In the genomic region with DNA sequence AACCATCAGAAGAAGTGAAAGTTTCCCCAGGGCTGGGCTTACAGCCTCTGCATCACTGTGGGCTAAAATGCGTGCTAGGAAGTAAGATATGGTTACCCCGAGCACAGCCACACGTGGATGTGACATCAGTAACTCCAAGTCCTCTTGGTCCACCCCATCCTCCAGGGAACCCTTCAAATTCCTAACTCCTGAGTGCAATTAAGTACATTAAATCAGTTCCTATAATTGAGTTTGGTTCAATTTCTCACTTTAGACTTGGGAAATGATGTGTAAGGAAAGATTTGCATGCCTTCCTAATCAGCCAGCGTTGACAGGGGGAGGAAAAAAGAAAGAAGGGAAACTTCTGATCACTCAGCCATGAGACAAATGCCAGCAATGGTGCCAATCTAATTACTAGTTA, we compare ENCODE assay signal across 18 mouse cellular contexts.
"Had no signal": no experiment of that assay in that cellular context is flagged by ENCODE, and none has a peak within 500 bp of the region (broad histone marks: within the 10 kb centered on the region; RNA-seq: fewer than 3 reads in every experiment).

No protein-coding gene starts in this region.

- H3K27me3 ChIP-seq: liver, embryonic 15.5 days; midbrain, embryonic 12.5 days; neural tube, embryonic 13.5 days; neural tube, embryonic 15.5 days; stomach, embryonic 15.5 days had no signal

- H3K4me2 ChIP-seq: liver, embryonic 15.5 days; lung, embryonic 14.5 days; midbrain, embryonic 12.5 days; neural tube, embryonic 13.5 days; neural tube, embryonic 15.5 days; stomach, embryonic 15.5 days had no signal

- ATAC-seq: liver, postnatal 0 days; midbrain, embryonic 16.5 days had no signal

- H3K4me1 ChIP-seq: liver, embryonic 15.5 days; midbrain, embryonic 12.5 days; neural tube, embryonic 13.5 days; neural tube, embryonic 15.5 days; stomach, embryonic 15.5 days had no signal

- H3K27ac ChIP-seq: liver, embryonic 15.5 days; midbrain, embryonic 10.5 days; midbrain, embryonic 12.5 days; neural tube, embryonic 13.5 days; neural tube, embryonic 15.5 days; stomach, embryonic 15.5 days; stomach, postnatal 0 days had no signal

- H3K36me3 ChIP-seq: liver, embryonic 15.5 days; midbrain, embryonic 10.5 days; midbrain, embryonic 12.5 days; neural tube, embryonic 13.5 days; neural tube, embryonic 15.5 days; stomach, embryonic 15.5 days had no signal

- H3K9me3 ChIP-seq: liver, embryonic 15.5 days; midbrain, embryonic 12.5 days; neural tube, embryonic 15.5 days; stomach, embryonic 15.5 days had no signal

- H3K9ac ChIP-seq: liver, embryonic 15.5 days; liver, postnatal 0 days; lung, embryonic 14.5 days; midbrain, embryonic 12.5 days; neural tube, embryonic 13.5 days; neural tube, embryonic 15.5 days; stomach, embryonic 15.5 days had no signal

- DNase-seq: liver, postnatal 0 days; lung, embryonic 14.5 days; lung, postnatal 10 days; lung, postnatal 4 days; midbrain, embryonic 14.5 days; right cerebral cortex, postnatal 14 days; thymus, adult 2 months; thymus, postnatal 25 days; thymus, postnatal 4 days had no signal

- H3K4me3 ChIP-seq: liver, embryonic 15.5 days; midbrain, embryonic 10.5 days; midbrain, embryonic 12.5 days; myocyte; neural tube, embryonic 13.5 days; neural tube, embryonic 15.5 days; stomach, embryonic 15.5 days had no signal
